Mouse (Mus musculus): Measurements from ENCODE around the gene Fam219b. TPM values are rescaled to one million over a fixed set of nuclear protein-coding genes. Genes with fewer than 3 reads are reported as not detected.

The Fam219b gene
- polyA plus RNA-seq, 1 experiment from 2014 or later: 21.0 TPM

GRCm38 (mm10) chr9:57554753-57555152 is 17.4 kb downstream of the Fam219b start:
- ATAC-seq (ENCODE audit: low FRiP score, low read depth): no peak
- no peaks in the 10 kb centered on the region for H3K9me3 ChIP-seq
- no peaks in the 10 kb centered on the region for H3K27me3 ChIP-seq
- H3K4me1 ChIP-seq: peaks cover 17% of the 10 kb centered on the region
- no peak overlapping the region for H3K4me2 ChIP-seq (replicated peaks)
- WGBS: 37% methylated on average over 3 of the region's 3 CpGs
- no peak overlapping the region for H3K4me3 ChIP-seq
- H3K36me3 ChIP-seq: peaks cover 8% of the 10 kb centered on the region
- H3K27ac ChIP-seq (replicated peaks): no peak overlapping the region
- no peak overlapping the region for H3K9ac ChIP-seq (replicated peaks)

GRCm38 (mm10) chr9:57557215-57557614 is 19.9 kb downstream of the Fam219b start:
- no peak overlapping the region for H3K4me3 ChIP-seq
- no peak for ATAC-seq (ENCODE audit: low FRiP score, low read depth)
- no peaks in the 10 kb centered on the region for H3K9me3 ChIP-seq
- WGBS: 77% methylated on average over 3 of the region's 3 CpGs
- H3K4me1 ChIP-seq: peaks cover 23% of the 10 kb centered on the region
- H3K9ac ChIP-seq (replicated peaks): no peak overlapping the region
- no peak overlapping the region for H3K4me2 ChIP-seq (replicated peaks)
- H3K27me3 ChIP-seq: no peaks in the 10 kb centered on the region
- no peaks in the 10 kb centered on the region for H3K36me3 ChIP-seq
- H3K27ac ChIP-seq (replicated peaks): no peak overlapping the region

- Histone ChIP-seq H3K4me2 (replicated peaks) (no peak overlapping the region), H3K27me3 (no peaks in the 10 kb centered on the region), H3K9ac (replicated peaks) (no peak overlapping the region), H3K36me3 (no peaks in the 10 kb centered on the region), H3K4me1 (peaks cover 29% of the 10 kb centered on the region), H3K27ac (replicated peaks) (no peak overlapping the region), H3K9me3 (no peaks in the 10 kb centered on the region), H3K4me3 (no peak overlapping the region)
- ATAC-seq (ENCODE audit: low FRiP score, low read depth): no peak
- 83% methylated on average over 4 of the region's 4 CpGs for WGBS
Observed at GRCm38 (mm10) chr9:57558625-57559024, 21.3 kb downstream of the Fam219b start.

GRCm38 (mm10) chr9:57559568-57559967 is 22.2 kb downstream of the Fam219b start:
- Histone ChIP-seq H3K4me1 (peaks cover 22% of the 10 kb centered on the region), H3K27ac (replicated peaks) (no peak overlapping the region), H3K9ac (replicated peaks) (no peak overlapping the region), H3K4me3 (no peak overlapping the region), H3K36me3 (no peaks in the 10 kb centered on the region), H3K4me2 (replicated peaks) (no peak overlapping the region), H3K27me3 (no peaks in the 10 kb centered on the region), H3K9me3 (no peaks in the 10 kb centered on the region)
- ATAC-seq (ENCODE audit: low FRiP score, low read depth): no peak
- 70% methylated on average over 2 of the region's 2 CpGs for WGBS

- Histone ChIP-seq H3K27me3 (no peaks in the 10 kb centered on the region), H3K4me2 (replicated peaks) (peak overlapping the region; percentile 93), H3K27ac (replicated peaks) (peak overlapping the region; percentile 81), H3K4me3 (peak overlapping the region; percentile 71), H3K36me3 (no peaks in the 10 kb centered on the region), H3K4me1 (peaks cover 22% of the 10 kb centered on the region), H3K9me3 (no peaks in the 10 kb centered on the region), H3K9ac (replicated peaks) (peak overlapping the region; percentile 62)
- 29% methylated on average over 7 of the region's 7 CpGs for WGBS
- ATAC-seq (ENCODE audit: low FRiP score, low read depth): no peak
Observed at GRCm38 (mm10) chr9:57560263-57560662, 22.9 kb downstream of the Fam219b start.

- H3K4me2 ChIP-seq (replicated peaks): peak within 1 kb of the TSS; percentile 93
- peak within 1 kb of the TSS; percentile 71 for H3K4me3 ChIP-seq
- peak; percentile 99 for ATAC-seq (ENCODE audit: low FRiP score, low read depth)
- H3K36me3 ChIP-seq: 0 out of 2 replicates have a peak, but pooled peaks cover under 1% of the 10 kb centered on the region
- peaks cover 22% of the 10 kb centered on the region for H3K4me1 ChIP-seq
- peak within 1 kb of the TSS; percentile 62 for H3K9ac ChIP-seq (replicated peaks)
- 1% methylated on average over 37 of the region's 37 CpGs for WGBS
- H3K9me3 ChIP-seq: no peaks in the 10 kb centered on the region
- peak within 1 kb of the TSS; percentile 81 for H3K27ac ChIP-seq (replicated peaks)
- no peaks in the 10 kb centered on the region for H3K27me3 ChIP-seq
Observed at GRCm38 (mm10) chr9:57560861-57561710, 23.8 kb downstream of the Fam219b start, which contains the start of gene Scamp2. TSS of gene Scamp2 (plus strand) at chr9:57560943.

GRCm38 (mm10) chr9:57561711-57562099 is 24.4 kb downstream of the Fam219b start:
- peak overlapping the region; percentile 71 for H3K4me3 ChIP-seq
- no peaks in the 10 kb centered on the region for H3K27me3 ChIP-seq
- H3K4me1 ChIP-seq: peaks cover 22% of the 10 kb centered on the region
- H3K9me3 ChIP-seq: no peaks in the 10 kb centered on the region
- WGBS: 83% methylated on average over 13 of the region's 13 CpGs
- 0 out of 2 replicates have a peak, but pooled peaks cover 5% of the 10 kb centered on the region for H3K36me3 ChIP-seq
- no peak for ATAC-seq (ENCODE audit: low FRiP score, low read depth)
- H3K9ac ChIP-seq (replicated peaks): no peak overlapping the region
- H3K27ac ChIP-seq (replicated peaks): no peak overlapping the region
- peak overlapping the region; percentile 93 for H3K4me2 ChIP-seq (replicated peaks)

GRCm38 (mm10) chr9:57562896-57563372 is 25.6 kb downstream of the Fam219b start:
- no peak overlapping the region for H3K9ac ChIP-seq (replicated peaks)
- H3K36me3 ChIP-seq: 0 out of 2 replicates have a peak, but pooled peaks cover 5% of the 10 kb centered on the region
- no peaks in the 10 kb centered on the region for H3K27me3 ChIP-seq
- H3K4me1 ChIP-seq: peaks cover 22% of the 10 kb centered on the region
- WGBS: 81% methylated on average over 4 of the region's 4 CpGs
- ATAC-seq (ENCODE audit: low FRiP score, low read depth): no peak
- H3K27ac ChIP-seq (replicated peaks): no peak overlapping the region
- H3K4me3 ChIP-seq: no peak overlapping the region
- no peaks in the 10 kb centered on the region for H3K9me3 ChIP-seq
- no peak overlapping the region for H3K4me2 ChIP-seq (replicated peaks)

- no peaks in the 10 kb centered on the region for H3K9me3 ChIP-seq
- H3K9ac ChIP-seq (replicated peaks): no peak overlapping the region
- H3K4me1 ChIP-seq: peaks cover 22% of the 10 kb centered on the region
- H3K36me3 ChIP-seq: peaks cover 20% of the 10 kb centered on the region
- 92% methylated on average over 6 of the region's 6 CpGs for WGBS
- no peak overlapping the region for H3K4me2 ChIP-seq (replicated peaks)
- no peak overlapping the region for H3K27ac ChIP-seq (replicated peaks)
- no peaks in the 10 kb centered on the region for H3K27me3 ChIP-seq
- ATAC-seq (ENCODE audit: low FRiP score, low read depth): no peak
- H3K4me3 ChIP-seq: no peak overlapping the region
Observed at GRCm38 (mm10) chr9:57564609-57565008, 27.3 kb downstream of the Fam219b start.

GRCm38 (mm10) chr9:57565741-57566221 is 28.5 kb downstream of the Fam219b start:
- ATAC-seq (ENCODE audit: low FRiP score, low read depth): no peak
- Histone ChIP-seq H3K4me1 (peaks cover 20% of the 10 kb centered on the region), H3K36me3 (peaks cover 28% of the 10 kb centered on the region), H3K4me2 (replicated peaks) (no peak overlapping the region), H3K9me3 (no peaks in the 10 kb centered on the region), H3K9ac (replicated peaks) (no peak overlapping the region), H3K27ac (replicated peaks) (no peak overlapping the region), H3K27me3 (no peaks in the 10 kb centered on the region), H3K4me3 (no peak overlapping the region)
- WGBS: 65% methylated on average over 10 of the region's 10 CpGs

GRCm38 (mm10) chr9:57566846-57567245 is 29.5 kb downstream of the Fam219b start:
- H3K27ac ChIP-seq (replicated peaks): no peak overlapping the region
- no peaks in the 10 kb centered on the region for H3K27me3 ChIP-seq
- peaks cover 38% of the 10 kb centered on the region for H3K36me3 ChIP-seq
- no peak overlapping the region for H3K4me3 ChIP-seq
- H3K4me2 ChIP-seq (replicated peaks): no peak overlapping the region
- WGBS: 62% methylated on average over 8 of the region's 8 CpGs
- ATAC-seq (ENCODE audit: low FRiP score, low read depth): no peak
- no peaks in the 10 kb centered on the region for H3K9me3 ChIP-seq
- peaks cover 12% of the 10 kb centered on the region for H3K4me1 ChIP-seq
- H3K9ac ChIP-seq (replicated peaks): no peak overlapping the region

- WGBS: 95% methylated on average over 6 of the region's 6 CpGs
- H3K9me3 ChIP-seq: no peaks in the 10 kb centered on the region
- no peak for ATAC-seq (ENCODE audit: low FRiP score, low read depth)
- no peaks in the 10 kb centered on the region for H3K4me1 ChIP-seq
- no peak overlapping the region for H3K4me2 ChIP-seq (replicated peaks)
- no peak overlapping the region for H3K27ac ChIP-seq (replicated peaks)
- H3K36me3 ChIP-seq: peaks cover 45% of the 10 kb centered on the region
- H3K9ac ChIP-seq (replicated peaks): no peak overlapping the region
- no peaks in the 10 kb centered on the region for H3K27me3 ChIP-seq
- H3K4me3 ChIP-seq: no peak overlapping the region
Observed at GRCm38 (mm10) chr9:57568500-57568899, 31.2 kb downstream of the Fam219b start.

Data from midbrain, embryonic 12.5 days (tissue).